Mouse (Mus musculus): ENCODE data around the gene Asb12. TPM values are rescaled to one million over a fixed set of nuclear protein-coding genes. Genes with fewer than 3 reads are reported as not detected.
A peak's percentile ranks its signal among the peaks of the same experiment; 100 is the strongest.
"Not testable (repeated sequence)": the region's sequence is repeated elsewhere in the genome, so short reads cannot be mapped to it uniquely, and the experiment has no call there.

The Asb12 gene
- 10 to 100 TPM; 12.4 TPM for total RNA-seq (2021)
- long read RNA-seq, experiment 1, transcript Asb12-201 (3 exons, 1,258 nt): major isoform, 5 of 6 reads
- long read RNA-seq, experiment 1, partial matches to known transcripts: 1 of 6 reads
- long read RNA-seq, experiment 1, other reads (novel, unspliced or antisense): 0 of 6 reads
- long read RNA-seq, experiment 2, partial matches to known transcripts: 1 of 4 reads
- long read RNA-seq, experiment 2, other reads (novel, unspliced or antisense): 0 of 4 reads

- DNase-seq: no peak
Observed at GRCm38 (mm10) chrX:95557887-95558286, at the start of gene Asb12, which contains the start of gene Pfn5. Gene Asb12, minus strand, starts transcription at chrX:95557987. Gene Pfn5, plus strand, starts transcription at chrX:95558104.

DNA sequence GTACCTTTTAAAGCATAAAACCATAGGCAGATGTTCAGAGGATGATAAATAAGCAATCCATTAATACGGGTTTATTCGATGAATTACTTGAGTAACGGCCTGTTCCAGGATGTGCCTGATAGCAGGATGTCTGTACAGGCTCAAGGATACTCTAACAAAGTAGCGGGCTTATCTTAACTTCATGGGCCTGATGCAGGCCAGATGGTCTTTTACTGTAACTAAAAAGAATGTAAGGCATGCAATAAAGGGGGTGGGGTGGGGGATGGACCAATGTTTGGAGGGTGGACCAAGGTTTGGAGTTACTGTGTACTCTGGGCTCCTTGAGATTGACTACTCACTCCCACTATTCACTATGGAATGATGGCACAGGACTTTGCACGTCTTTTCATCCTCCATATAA is 42.8 kb upstream of the Asb12 start:
- no peak for DNase-seq

DNA sequence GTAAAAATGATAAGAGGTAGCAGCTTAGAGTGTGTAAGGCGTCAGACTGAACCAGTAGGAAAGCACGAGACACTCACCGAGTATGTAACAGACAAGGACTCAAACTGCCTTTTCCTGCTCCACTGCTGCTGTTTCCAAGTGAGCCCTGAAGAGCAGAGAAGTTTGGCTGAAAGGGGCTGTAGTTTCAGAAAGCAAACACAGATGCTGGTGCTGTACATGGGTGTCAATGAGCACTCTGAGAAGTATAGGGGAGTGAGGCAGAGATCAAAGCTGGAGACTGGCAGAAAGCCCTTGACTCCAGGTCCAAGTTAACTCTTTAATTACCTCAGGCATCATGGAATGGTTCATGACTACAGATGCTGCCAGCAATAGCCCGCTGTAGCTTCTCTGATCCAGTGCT is 3.5 kb downstream of the Asb12 start:
- no peak for DNase-seq

GRCm38 (mm10) chrX:95535493-95535892 is 22.3 kb downstream of the Asb12 start:
- DNase-seq: not testable (repeated sequence)

DNA sequence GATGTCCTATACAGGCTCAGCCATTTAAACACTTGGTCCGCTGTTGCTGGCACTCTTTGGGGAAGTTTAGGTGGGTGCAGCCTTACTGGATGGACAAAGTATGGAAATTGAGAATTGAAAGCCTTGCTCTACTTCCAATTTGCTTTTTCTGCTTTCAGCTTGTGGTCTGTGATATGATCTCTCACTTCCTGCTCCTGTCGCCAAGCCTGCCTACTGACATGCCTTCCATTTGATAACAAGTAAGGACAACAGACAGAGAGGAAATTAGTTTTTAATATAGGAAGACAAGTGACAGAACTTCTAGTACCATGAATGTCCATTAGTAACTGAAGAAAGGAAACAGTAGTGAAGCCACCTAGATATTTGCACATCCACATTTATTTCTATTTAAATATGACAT is 32.6 kb downstream of the Asb12 start:
- DNase-seq: no peak

DNA sequence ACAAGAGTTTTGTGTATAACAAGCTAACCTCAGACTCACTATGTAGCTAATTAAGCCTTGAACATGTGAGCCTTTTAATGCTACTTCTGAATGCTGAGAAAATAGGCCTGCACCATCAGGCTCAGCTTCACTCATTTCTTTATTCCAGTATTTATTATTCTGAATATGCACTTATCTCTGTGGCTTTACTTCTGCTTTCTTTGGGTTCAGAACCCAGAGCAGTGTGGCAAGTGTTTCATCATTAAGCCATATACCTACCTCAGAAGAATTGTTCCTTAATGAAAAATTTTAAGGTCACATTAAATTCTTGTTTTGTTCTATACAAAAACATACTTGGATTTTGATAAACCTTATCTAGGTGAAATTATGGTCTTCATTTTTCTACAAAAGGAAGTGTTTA is 33.9 kb downstream of the Asb12 start:
- no peak for DNase-seq

GRCm38 (mm10) chrX:95457166-95457565 is 100.6 kb downstream of the Asb12 start:
- peak in 1 of 2 experiments; percentile 3 for DNase-seq

- DNase-seq: peak in 1 of 2 experiments; percentile 6
Observed at GRCm38 (mm10) chrX:95445866-95446265, 111.9 kb downstream of the Asb12 start.

GRCm38 (mm10) chrX:95445141-95445540 is 112.6 kb downstream of the Asb12 start:
- no peak for DNase-seq

GRCm38 (mm10) chrX:95444776-95445111 is 113.0 kb downstream of the Asb12 start, which contains the start of gene Amer1:
Gene Amer1, minus strand, starts transcription at chrX:95444872.
- DNase-seq: peak; percentile 93 to 96

- DNase-seq: peak; percentile 58 to 72
Observed at GRCm38 (mm10) chrX:95443898-95444775, 113.7 kb downstream of the Asb12 start.

GRCm38 (mm10) chrX:95443390-95443789 is 114.4 kb downstream of the Asb12 start:
- DNase-seq: peak; percentile 9 to 17

- peak; percentile 5 to 14 for DNase-seq
Observed at GRCm38 (mm10) chrX:95442261-95442660, 115.5 kb downstream of the Asb12 start.

GRCm38 (mm10) chrX:95441290-95441689 is 116.5 kb downstream of the Asb12 start:
- peak in 1 of 2 experiments; percentile 3 for DNase-seq

DNA sequence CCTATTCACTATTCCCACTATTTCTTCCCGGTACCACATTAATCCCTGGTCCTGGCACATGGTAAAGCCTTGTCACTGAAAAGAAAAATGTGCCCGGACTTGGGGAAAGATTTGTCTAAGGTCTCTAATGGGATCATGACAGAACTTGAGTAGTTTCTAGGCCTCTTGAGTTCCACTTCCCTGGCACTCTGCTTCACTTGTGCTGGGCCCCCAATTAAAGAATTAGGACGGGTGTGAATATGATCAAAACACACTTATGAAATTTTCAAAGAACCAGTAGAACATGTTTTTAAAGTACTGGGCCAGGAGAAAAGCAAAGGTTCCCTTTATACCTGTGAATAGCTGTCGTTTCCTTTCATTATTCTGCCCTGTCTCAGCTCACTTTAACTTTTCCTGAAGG is 119.3 kb downstream of the Asb12 start:
- DNase-seq: no peak

- peak; percentile 29 to 49 for DNase-seq
Observed at GRCm38 (mm10) chrX:95437236-95437635, 120.6 kb downstream of the Asb12 start.

Other genes starting within 250 kb of the Asb12 start
- 1 to 10 TPM; 2.5 to 3.6 TPM for gene Amer1, start 113.1 kb downstream of the Asb12 start, total RNA-seq (2021)
- gene Pfn5, start 117 bp upstream of the Asb12 start, total RNA-seq (2021): not detected
- 1 to 10 TPM; 1.0 to 1.5 TPM for gene Zc4h2, start 100.5 kb upstream of the Asb12 start, total RNA-seq (2021)
- under 1 TPM; 0.45 to 0.80 TPM for gene Zc3h12b, start 153.7 kb upstream of the Asb12 start, total RNA-seq (2021)

Data from heart, adult 18-20 months (tissue).